Mouse (Mus musculus) thymus, postnatal 10 days (tissue): ENCODE results near the gene Iqgap2.

ENCODE experiments used
- DNase-seq, 2 experiments: peaks; one replicate each; pipeline ENCODE4 v3.0.0; 2021; ENCODE audit warnings: low spot score in 2 of 2

Gene Iqgap2

DNA sequence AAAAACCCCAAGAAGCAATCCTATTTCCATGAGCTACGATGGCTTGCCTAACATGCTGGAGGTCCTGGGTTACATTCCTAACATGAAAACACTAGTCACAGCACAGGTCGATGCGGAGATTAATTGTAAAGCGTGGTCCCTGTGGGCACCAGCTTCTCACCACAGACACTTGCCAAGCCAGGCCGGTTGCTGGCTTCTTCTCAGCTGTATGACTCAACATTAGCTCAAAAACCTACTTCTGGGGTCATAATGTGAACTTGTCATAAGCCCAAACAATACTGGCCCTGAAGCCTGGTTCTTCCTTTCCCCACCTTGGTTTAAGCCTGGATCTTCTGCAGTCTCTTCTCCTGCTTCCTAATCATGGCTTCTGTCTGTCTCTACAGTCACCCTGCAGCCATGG is 306.8 kb downstream of the Iqgap2 start:
- no peak for DNase-seq

DNA sequence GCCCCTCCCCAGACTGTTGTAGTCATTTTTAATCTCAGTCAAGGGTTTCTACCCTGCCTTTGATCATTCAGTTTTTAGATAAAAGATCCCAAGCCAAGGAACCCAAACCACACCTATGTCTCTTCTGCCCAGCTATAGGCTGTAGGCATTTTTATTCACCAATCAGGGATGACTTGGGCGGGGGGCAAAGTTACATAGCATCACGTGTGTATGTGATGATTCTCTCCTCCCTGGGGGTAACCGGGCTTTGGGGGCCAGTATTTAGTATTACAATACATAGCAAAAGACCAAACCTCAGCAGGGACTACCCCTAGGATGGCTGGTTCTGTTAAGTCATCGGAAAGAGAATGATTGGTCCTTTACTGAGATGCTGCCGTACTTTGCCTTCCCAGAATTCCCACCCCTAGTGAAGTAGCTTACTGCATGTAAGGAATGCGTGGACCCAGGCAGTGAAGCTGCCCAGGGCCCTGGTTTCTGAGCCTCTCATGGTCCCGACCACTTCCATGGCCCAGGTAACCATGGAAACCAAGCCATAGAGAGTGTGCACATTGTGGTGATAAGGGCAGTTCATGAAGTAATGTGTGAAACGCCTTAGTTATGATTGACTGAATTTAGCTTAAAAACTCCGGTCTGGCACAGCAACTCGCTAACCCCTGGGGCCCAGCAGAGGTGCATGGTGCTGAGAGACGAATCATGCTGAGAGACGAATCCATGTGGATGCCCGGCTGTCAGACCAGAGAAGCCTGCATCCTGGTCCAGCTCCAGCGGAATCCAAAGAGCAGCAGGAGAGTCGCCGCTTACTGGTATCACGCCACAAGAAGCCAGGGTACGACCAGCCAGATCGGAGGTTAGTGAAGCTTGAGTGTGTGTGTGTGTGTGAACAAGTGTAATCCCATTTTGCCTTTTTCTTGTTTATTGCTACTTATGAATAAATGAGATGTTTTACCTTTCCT is 308.2 kb downstream of the Iqgap2 start:
- DNase-seq = no peak

DNA sequence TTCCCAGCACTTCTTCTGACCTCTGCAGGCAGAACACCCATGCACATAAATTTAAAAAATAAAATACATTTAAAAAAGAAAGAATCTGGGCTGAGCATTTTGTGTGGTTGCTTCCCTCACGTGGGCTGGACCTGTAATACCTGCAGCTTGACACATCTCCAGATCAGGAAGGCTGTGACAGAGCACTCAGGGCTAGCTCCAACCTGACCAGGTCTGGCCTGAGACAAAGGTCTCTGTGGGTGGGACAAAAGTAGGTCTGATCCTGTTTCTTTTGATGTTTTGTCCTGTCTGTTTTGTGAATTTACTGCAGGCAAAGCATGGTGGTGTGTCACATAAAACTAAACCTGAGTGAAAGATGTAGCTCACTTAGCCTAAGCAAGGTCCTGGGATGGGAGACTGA is 309.9 kb downstream of the Iqgap2 start:
- DNase-seq = no peak

DNA sequence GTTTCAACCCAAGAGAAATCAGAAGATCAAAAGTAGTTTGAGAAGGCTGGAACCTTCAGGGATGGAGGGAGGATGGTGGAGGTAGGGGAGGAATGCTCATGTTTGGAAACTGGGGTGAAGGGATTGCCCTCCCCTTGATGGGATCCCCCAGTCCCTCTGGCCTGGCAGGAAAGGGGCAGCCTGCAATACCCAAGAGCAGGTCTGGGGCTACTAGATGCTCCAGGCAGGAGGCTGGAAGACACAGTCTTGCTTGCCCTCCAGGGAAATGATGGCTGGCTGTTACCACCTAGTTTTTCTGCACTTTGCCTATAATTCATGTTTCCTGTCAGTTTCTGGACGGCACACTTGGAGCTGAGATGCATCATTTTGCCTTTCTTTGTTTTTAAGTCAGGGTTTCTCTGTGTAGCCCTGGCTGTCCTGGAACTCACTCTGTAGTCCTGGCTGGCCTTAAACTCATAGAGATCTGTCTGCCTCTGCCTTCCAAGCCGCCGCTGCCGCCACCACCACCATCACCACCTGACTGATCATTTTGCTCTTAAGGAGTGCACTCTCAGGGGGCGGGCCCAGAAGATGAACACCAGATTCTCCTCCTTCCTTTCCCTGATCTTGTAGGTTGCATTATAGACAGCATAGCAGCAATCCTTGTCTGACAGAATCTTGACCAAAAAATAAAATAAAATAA is 313.6 kb downstream of the Iqgap2 start:
- no peak for DNase-seq
